Mouse (Mus musculus): ENCODE measurements around the gene Cnp. TPM values are rescaled to one million over a fixed set of nuclear protein-coding genes. Genes with fewer than 3 reads are reported as not detected.

Cnp gene
- polyA plus RNA-seq, 1 experiment from 2014 or later = 13.8 TPM

- Histone ChIP-seq H3K36me3 (ENCODE audit: control insufficient read depth, insufficient read depth) (no peaks in the 10 kb centered on the region), H3K4me1 (ENCODE audit: control insufficient read depth, low read depth, low read length) (peaks cover 13% of the 10 kb centered on the region), H3K4me2 (ENCODE audit: low read depth, low read length) (no peak overlapping the region), H3K27ac (ENCODE audit: low read length) (no peak overlapping the region), H3K4me3 (ENCODE audit: low read depth, low read length) (no peak overlapping the region), H3K9me3 (replicated peaks; ENCODE audit: control insufficient read depth, low read length) (no peaks in the 10 kb centered on the region), H3K9ac (ENCODE audit: low read depth, low read length) (no peak overlapping the region), H3K27me3 (ENCODE audit: control insufficient read depth, insufficient read depth, low read depth, low read length) (no peaks in the 10 kb centered on the region)
- no peak for ATAC-seq (ENCODE audit: low read depth)
- WGBS (ENCODE audit: insufficient replicate concordance) = 36% methylated on average over 6 of the region's 6 CpGs
Measured at GRCm38 (mm10) chr11:100548141-100548540, 26.6 kb upstream of the Cnp start.

- Histone ChIP-seq H3K9me3 (replicated peaks; ENCODE audit: control insufficient read depth, low read length) (no peaks in the 10 kb centered on the region), H3K4me3 (ENCODE audit: low read depth, low read length) (no peak overlapping the region), H3K4me1 (ENCODE audit: control insufficient read depth, low read depth, low read length) (peaks cover 13% of the 10 kb centered on the region), H3K36me3 (ENCODE audit: control insufficient read depth, insufficient read depth) (no peaks in the 10 kb centered on the region), H3K27me3 (ENCODE audit: control insufficient read depth, insufficient read depth, low read depth, low read length) (no peaks in the 10 kb centered on the region), H3K4me2 (ENCODE audit: low read depth, low read length) (no peak overlapping the region), H3K27ac (ENCODE audit: low read length) (no peak overlapping the region), H3K9ac (ENCODE audit: low read depth, low read length) (no peak overlapping the region)
- ATAC-seq (ENCODE audit: low read depth) = no peak
- 56% methylated on average over 8 of the region's 8 CpGs for WGBS (ENCODE audit: insufficient replicate concordance)
Measured at GRCm38 (mm10) chr11:100549466-100549865, 25.2 kb upstream of the Cnp start.

- H3K4me3 ChIP-seq (ENCODE audit: low read depth, low read length) = no peak overlapping the region
- H3K27ac ChIP-seq (ENCODE audit: low read length) = no peak overlapping the region
- no peak overlapping the region for H3K9ac ChIP-seq (ENCODE audit: low read depth, low read length)
- ATAC-seq (ENCODE audit: low read depth) = no peak
- WGBS (ENCODE audit: insufficient replicate concordance) = 55% methylated on average over 6 of the region's 6 CpGs
- H3K9me3 ChIP-seq (replicated peaks; ENCODE audit: control insufficient read depth, low read length) = no peaks in the 10 kb centered on the region
- H3K4me1 ChIP-seq (ENCODE audit: control insufficient read depth, low read depth, low read length) = peaks cover 9% of the 10 kb centered on the region
- no peaks in the 10 kb centered on the region for H3K36me3 ChIP-seq (ENCODE audit: control insufficient read depth, insufficient read depth)
- H3K4me2 ChIP-seq (ENCODE audit: low read depth, low read length) = no peak overlapping the region
- H3K27me3 ChIP-seq (ENCODE audit: control insufficient read depth, insufficient read depth, low read depth, low read length) = no peaks in the 10 kb centered on the region
Measured at GRCm38 (mm10) chr11:100550101-100550500, 24.6 kb upstream of the Cnp start.

GRCm38 (mm10) chr11:100552842-100553241 lies 21.9 kb upstream of the Cnp start:
- H3K27me3 ChIP-seq (ENCODE audit: control insufficient read depth, insufficient read depth, low read depth, low read length) = no peaks in the 10 kb centered on the region
- no peaks in the 10 kb centered on the region for H3K9me3 ChIP-seq (replicated peaks; ENCODE audit: control insufficient read depth, low read length)
- ATAC-seq (ENCODE audit: low read depth) = no peak
- H3K4me1 ChIP-seq (ENCODE audit: control insufficient read depth, low read depth, low read length) = no peaks in the 10 kb centered on the region
- H3K4me3 ChIP-seq (ENCODE audit: low read depth, low read length) = no peak overlapping the region
- no peak overlapping the region for H3K4me2 ChIP-seq (ENCODE audit: low read depth, low read length)
- 63% methylated on average over 4 of the region's 4 CpGs for WGBS (ENCODE audit: insufficient replicate concordance)
- no peak overlapping the region for H3K9ac ChIP-seq (ENCODE audit: low read depth, low read length)
- H3K27ac ChIP-seq (ENCODE audit: low read length) = no peak overlapping the region
- H3K36me3 ChIP-seq (ENCODE audit: control insufficient read depth, insufficient read depth) = no peaks in the 10 kb centered on the region

GRCm38 (mm10) chr11:100555583-100555982 lies 19.1 kb upstream of the Cnp start:
- Histone ChIP-seq H3K9me3 (replicated peaks; ENCODE audit: control insufficient read depth, low read length) (no peaks in the 10 kb centered on the region), H3K36me3 (ENCODE audit: control insufficient read depth, insufficient read depth) (no peaks in the 10 kb centered on the region), H3K27me3 (ENCODE audit: control insufficient read depth, insufficient read depth, low read depth, low read length) (no peaks in the 10 kb centered on the region), H3K4me2 (ENCODE audit: low read depth, low read length) (peak overlapping the region; percentile 34; the same call in 1 of the 2 replicates), H3K27ac (ENCODE audit: low read length) (no peak overlapping the region), H3K4me1 (ENCODE audit: control insufficient read depth, low read depth, low read length) (no peaks in the 10 kb centered on the region), H3K4me3 (ENCODE audit: low read depth, low read length) (0 out of 2 replicates have a peak overlapping the region, but pooled peaks have one; percentile 17), H3K9ac (ENCODE audit: low read depth, low read length) (no peak overlapping the region)
- ATAC-seq (ENCODE audit: low read depth) = peak; percentile 56; the same call in 1 of the 2 replicates
- 5% methylated on average over 11 of the region's 11 CpGs for WGBS (ENCODE audit: insufficient replicate concordance)

- 76% methylated on average over 3 of the region's 3 CpGs for WGBS (ENCODE audit: insufficient replicate concordance)
- H3K4me1 ChIP-seq (ENCODE audit: control insufficient read depth, low read depth, low read length) = no peaks in the 10 kb centered on the region
- H3K9ac ChIP-seq (ENCODE audit: low read depth, low read length) = no peak overlapping the region
- no peaks in the 10 kb centered on the region for H3K9me3 ChIP-seq (replicated peaks; ENCODE audit: control insufficient read depth, low read length)
- no peak overlapping the region for H3K4me2 ChIP-seq (ENCODE audit: low read depth, low read length)
- no peaks in the 10 kb centered on the region for H3K27me3 ChIP-seq (ENCODE audit: control insufficient read depth, insufficient read depth, low read depth, low read length)
- no peak overlapping the region for H3K27ac ChIP-seq (ENCODE audit: low read length)
- H3K36me3 ChIP-seq (ENCODE audit: control insufficient read depth, insufficient read depth) = no peaks in the 10 kb centered on the region
- no peak for ATAC-seq (ENCODE audit: low read depth)
- H3K4me3 ChIP-seq (ENCODE audit: low read depth, low read length) = no peak overlapping the region
Measured at GRCm38 (mm10) chr11:100557563-100557962, 17.1 kb upstream of the Cnp start.

GRCm38 (mm10) chr11:100559476-100559875 lies 15.2 kb upstream of the Cnp start:
- no peak overlapping the region for H3K4me3 ChIP-seq (ENCODE audit: low read depth, low read length)
- no peak overlapping the region for H3K9ac ChIP-seq (ENCODE audit: low read depth, low read length)
- no peaks in the 10 kb centered on the region for H3K36me3 ChIP-seq (ENCODE audit: control insufficient read depth, insufficient read depth)
- no peak overlapping the region for H3K4me2 ChIP-seq (ENCODE audit: low read depth, low read length)
- no peaks in the 10 kb centered on the region for H3K4me1 ChIP-seq (ENCODE audit: control insufficient read depth, low read depth, low read length)
- no peak for ATAC-seq (ENCODE audit: low read depth)
- H3K27ac ChIP-seq (ENCODE audit: low read length) = no peak overlapping the region
- H3K9me3 ChIP-seq (replicated peaks; ENCODE audit: control insufficient read depth, low read length) = no peaks in the 10 kb centered on the region
- H3K27me3 ChIP-seq (ENCODE audit: control insufficient read depth, insufficient read depth, low read depth, low read length) = no peaks in the 10 kb centered on the region
- WGBS (ENCODE audit: insufficient replicate concordance) = 55% methylated on average over 7 of the region's 7 CpGs

- H3K36me3 ChIP-seq (ENCODE audit: control insufficient read depth, insufficient read depth) = no peaks in the 10 kb centered on the region
- H3K9me3 ChIP-seq (replicated peaks; ENCODE audit: control insufficient read depth, low read length) = no peaks in the 10 kb centered on the region
- H3K4me1 ChIP-seq (ENCODE audit: control insufficient read depth, low read depth, low read length) = no peaks in the 10 kb centered on the region
- no peak overlapping the region for H3K4me2 ChIP-seq (ENCODE audit: low read depth, low read length)
- no peak for ATAC-seq (ENCODE audit: low read depth)
- no peak overlapping the region for H3K9ac ChIP-seq (ENCODE audit: low read depth, low read length)
- H3K4me3 ChIP-seq (ENCODE audit: low read depth, low read length) = no peak overlapping the region
- H3K27ac ChIP-seq (ENCODE audit: low read length) = no peak overlapping the region
- 53% methylated on average over 5 of the region's 5 CpGs for WGBS (ENCODE audit: insufficient replicate concordance)
- no peaks in the 10 kb centered on the region for H3K27me3 ChIP-seq (ENCODE audit: control insufficient read depth, insufficient read depth, low read depth, low read length)
Measured at GRCm38 (mm10) chr11:100561748-100562147, 13.0 kb upstream of the Cnp start.

- Histone ChIP-seq H3K9ac (ENCODE audit: low read depth, low read length) (no peak overlapping the region), H3K4me2 (ENCODE audit: low read depth, low read length) (no peak overlapping the region), H3K9me3 (replicated peaks; ENCODE audit: control insufficient read depth, low read length) (no peaks in the 10 kb centered on the region), H3K4me1 (ENCODE audit: control insufficient read depth, low read depth, low read length) (no peaks in the 10 kb centered on the region), H3K27me3 (ENCODE audit: control insufficient read depth, insufficient read depth, low read depth, low read length) (no peaks in the 10 kb centered on the region), H3K4me3 (ENCODE audit: low read depth, low read length) (no peak overlapping the region), H3K27ac (ENCODE audit: low read length) (no peak overlapping the region), H3K36me3 (ENCODE audit: control insufficient read depth, insufficient read depth) (no peaks in the 10 kb centered on the region)
- WGBS (ENCODE audit: insufficient replicate concordance) = 70% methylated on average over 15 of the region's 15 CpGs
- no peak for ATAC-seq (ENCODE audit: low read depth)
Measured at GRCm38 (mm10) chr11:100564297-100564696, 10.4 kb upstream of the Cnp start.
